Mouse (Mus musculus) CH12.LX (cell line): ENCODE measurements around the gene Tekt4.

Experiments used
- CTCF ChIP-seq, 2 experiments: IDR thresholded peaks in 1 of 2; conservative IDR thresholded peaks in 1 of 2; 2 replicates each; pipeline ENCODE4 v1.5.1; 2011 to 2012; ENCODE audit warnings: low read depth in 2 of 2, low read length in 2 of 2, improper control_type of control experiment in 1 of 2, inconsistent platforms in 1 of 2, mild to moderate bottlenecking in 1 of 2, moderate library complexity in 1 of 2
- E2F4 ChIP-seq: IDR thresholded peaks from 2 replicates; pipeline ENCODE4 v1.6.1; 2011; ENCODE audit warnings: low read depth, low read length, improper control_type of control experiment; ENCODE audit not compliant: insufficient replicate concordance
- EP300 ChIP-seq: IDR thresholded peaks from 2 replicates; pipeline ENCODE4 v1.6.1; 2011; ENCODE audit warnings: low read length, improper control_type of control experiment
- ETS1 ChIP-seq: conservative IDR thresholded peaks from 2 replicates; pipeline ENCODE4 v1.6.1; 2012; ENCODE audit warnings: low read depth, mild to moderate bottlenecking, inconsistent platforms, low read length, improper control_type of control experiment, moderate library complexity
- POLR2A ChIP-seq: IDR thresholded peaks from 2 replicates; pipeline ENCODE4 v1.6.1; 2011; ENCODE audit warnings: low read depth, mild to moderate bottlenecking, improper control_type of control experiment, low read length
- SMC3 ChIP-seq: IDR thresholded peaks from 2 replicates; pipeline ENCODE4 v1.6.1; 2011; ENCODE audit warnings: low read depth, low read length, improper control_type of control experiment
- ZC3H11A ChIP-seq: IDR thresholded peaks from 2 replicates; pipeline ENCODE4 v1.6.1; 2012; ENCODE audit warnings: low read depth, mild to moderate bottlenecking, inconsistent platforms, low read length, improper control_type of control experiment

- no peak for TF ChIP-seq CTCF (conservative IDR thresholded peaks at IDR 0.05 in 1 of 2, IDR thresholded peaks at IDR 0.05 in 1 of 2; ENCODE audit: low read depth in 2 of 2, low read length in 2 of 2)
- TF ChIP-seq POLR2A = no peak
- TF ChIP-seq EP300 = no peak
- TF ChIP-seq ZC3H11A = no peak
- TF ChIP-seq E2F4 = no peak
- no peak for TF ChIP-seq ETS1
- no peak for TF ChIP-seq SMC3
Measured at GRCm38 (mm10) chr17:25420998-25421397, 33.4 kb upstream of the Tekt4 start.
